10 mouse cellular contexts compared by ENCODE assay signal in the genomic region with DNA sequence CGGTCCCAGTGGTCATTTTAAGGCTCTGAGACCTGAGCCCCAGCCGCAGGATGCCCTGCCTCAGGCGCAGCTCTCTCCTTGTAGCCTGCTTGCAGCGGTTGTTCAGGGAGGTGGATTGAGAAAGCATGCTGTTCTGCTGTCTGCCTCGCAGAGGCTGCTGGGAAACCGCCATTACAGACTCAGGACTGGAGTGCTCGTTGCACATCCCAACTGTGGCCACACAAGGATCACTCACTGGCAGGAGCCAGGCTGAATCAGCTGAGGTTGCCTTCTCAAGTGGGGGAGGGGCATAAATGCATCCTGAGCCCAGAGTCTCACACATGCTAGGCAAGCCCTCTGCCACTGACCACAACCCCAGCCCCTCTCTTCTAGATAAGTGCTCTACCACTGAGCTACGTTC. TPM values are rescaled to one million over a fixed set of nuclear protein-coding genes. Genes with fewer than 3 reads are reported as not detected.
DNase-seq lines count a peak whose midpoint lies in the region; ATAC-seq and TF ChIP-seq lines count a peak whose summit lies in the region.
"Had no signal": no experiment of that assay in that cellular context is flagged by ENCODE, and none has a peak within 500 bp of the region (broad histone marks: within the 10 kb centered on the region; RNA-seq: fewer than 3 reads in every experiment).

No protein-coding gene starts in this region.

- 40% methylated on average over 8 of the region's 8 CpGs for WGBS in embryonic facial prominence, embryonic 14.5 days
- 53% methylated on average over 8 of the region's 8 CpGs for WGBS in liver, embryonic 16.5 days (ENCODE audit: insufficient replicate concordance)

- no peak for ATAC-seq in embryonic facial prominence, embryonic 14.5 days (ENCODE audit: low read depth)
- ATAC-seq in liver, embryonic 16.5 days (ENCODE audit: low read depth) = no peak

- peak; percentile 59 for DNase-seq in gastrocnemius, adult 2 months
- DNase-seq in gastrocnemius, postnatal 36 days = no peak
- peak; percentile 39 for DNase-seq in CD4-positive helper T cell, adult 2 months (ENCODE audit: low read depth, low spot score)
- DNase-seq in embryonic facial prominence, embryonic 14.5 days (ENCODE audit: low spot score) = peak; percentile 41
- DNase-seq in right cerebral cortex, postnatal 36 days (ENCODE audit: low spot score in 2 of 2) = no peak
- DNase-seq in cerebellum, postnatal 36 days = no peak
- no peak for DNase-seq in left cerebral cortex, postnatal 14 days (ENCODE audit: low spot score in 2 of 2)
- DNase-seq: lung, adult 18-20 months had no signal

- peaks cover 15% of the 10 kb centered on the region for H3K36me3 ChIP-seq in embryonic facial prominence, embryonic 14.5 days (ENCODE audit: control insufficient read depth, insufficient read depth, low read length)
- H3K36me3 ChIP-seq in liver, embryonic 16.5 days (ENCODE audit: control insufficient read depth, insufficient read depth) = peaks cover 4% of the 10 kb centered on the region; the same call in 1 of the 2 replicates

- no peak overlapping the region for H3K4me2 ChIP-seq in embryonic facial prominence, embryonic 14.5 days (ENCODE audit: low read depth, low read length)
- H3K4me2 ChIP-seq in liver, embryonic 16.5 days (ENCODE audit: low read depth, low read length) = no peak overlapping the region

- no peaks in the 10 kb centered on the region for H3K27me3 ChIP-seq in embryonic facial prominence, embryonic 14.5 days (replicated peaks; ENCODE audit: control insufficient read depth, insufficient read depth, low read length)
- H3K27me3 ChIP-seq in liver, embryonic 16.5 days (ENCODE audit: control insufficient read depth, insufficient read depth, low read depth, low read length) = no peaks in the 10 kb centered on the region

- peaks cover 48% of the 10 kb centered on the region for H3K4me1 ChIP-seq in embryonic facial prominence, embryonic 14.5 days (ENCODE audit: control insufficient read depth, insufficient read depth, low read length)
- H3K4me1 ChIP-seq in liver, embryonic 16.5 days (ENCODE audit: control insufficient read depth, low read depth, low read length) = peaks cover 52% of the 10 kb centered on the region

- intact Hi-C loops in gastrocnemius, adult 2 months (cut with DNase I) = loop anchor here (5.0 kb wide), 1 partner anchor 123 kb away; no protein-coding TSS in a partner anchor
- intact Hi-C loops in gastrocnemius, postnatal 36 days (cut with DNase I) = loop anchor here (5.0 kb wide), 2 partner anchors 128 to 463 kb away; no protein-coding TSS in a partner anchor
- intact Hi-C loops in left cerebral cortex, postnatal 14 days (cut with DNase I) = loop anchor here (5.0 kb wide), 2 partner anchors 78 to 1598 kb away; no protein-coding TSS in a partner anchor

- H3K4me3 ChIP-seq in gastrocnemius, adult 2 months = no peak overlapping the region
- H3K4me3 ChIP-seq in embryonic facial prominence, embryonic 14.5 days (ENCODE audit: low read depth, low read length) = no peak overlapping the region
- no peak overlapping the region for H3K4me3 ChIP-seq in liver, embryonic 16.5 days (ENCODE audit: low read depth, low read length)

- no peak overlapping the region for H3K9ac ChIP-seq in embryonic facial prominence, embryonic 14.5 days (ENCODE audit: low read depth, low read length)
- H3K9ac ChIP-seq in liver, embryonic 16.5 days (ENCODE audit: low read depth, low read length) = 0 out of 2 replicates have a peak overlapping the region, but pooled peaks have one; percentile 15

- peak overlapping the region; percentile 93 for H3K27ac ChIP-seq in gastrocnemius, adult 2 months
- no peak overlapping the region for H3K27ac ChIP-seq in embryonic facial prominence, embryonic 14.5 days (replicated peaks; ENCODE audit: low read depth, low read length)
- H3K27ac ChIP-seq in liver, embryonic 16.5 days (ENCODE audit: low read length) = peak overlapping the region; percentile 51

- no peak for TF ChIP-seq CTCF in gastrocnemius, adult 2 months (IDR thresholded peaks at IDR 0.05)

- H3K9me3 ChIP-seq in embryonic facial prominence, embryonic 14.5 days (ENCODE audit: control insufficient read depth, low read length) = no peaks in the 10 kb centered on the region
- H3K9me3 ChIP-seq in liver, embryonic 16.5 days (replicated peaks; ENCODE audit: control insufficient read depth, low read length) = no peaks in the 10 kb centered on the region
- H3K9me3 ChIP-seq: G1E had no signal

RNA-seq across cellular contexts. Expression of a gene that starts 18.0 kb away (rescaled TPM):
- total RNA-seq in gastrocnemius, adult 2 months (2021) = 1 to 10 TPM; 3.7 to 5.0 TPM
- total RNA-seq in gastrocnemius, postnatal 36 days (2021) = 1 to 10 TPM; 3.4 to 4.2 TPM
- polyA plus RNA-seq in embryonic facial prominence, embryonic 14.5 days (2014; fragmentation: Nextera tagmentation; extraction: Ambion mirVana) = 8.7 and 10.6 TPM in 2 replicates
- 4.6 and 5.2 TPM in 2 replicates for polyA plus RNA-seq in liver, embryonic 16.5 days (2015; fragmentation: Nextera tagmentation; extraction: Ambion mirVana)
- total RNA-seq in left cerebral cortex, postnatal 14 days (2021) = 10 to 100 TPM; 18.6 to 21.0 TPM

RNA-seq across cellular contexts. Expression of a gene that starts 44.4 kb away (rescaled TPM):
- 10 to 100 TPM; 12.2 to 18.9 TPM for total RNA-seq in gastrocnemius, adult 2 months (2021)
- total RNA-seq in gastrocnemius, postnatal 36 days (2021) = 10 to 100 TPM; 12.5 to 14.5 TPM
- 5.6 and 7.5 TPM in 2 replicates for polyA plus RNA-seq in embryonic facial prominence, embryonic 14.5 days (2014; fragmentation: Nextera tagmentation; extraction: Ambion mirVana)
- polyA plus RNA-seq in liver, embryonic 16.5 days (2015; fragmentation: Nextera tagmentation; extraction: Ambion mirVana) = 0.85 and 0.97 TPM in 2 replicates
- 10 to 100 TPM; 40.6 to 43.4 TPM for total RNA-seq in left cerebral cortex, postnatal 14 days (2021)

Comparison
In these comparisons a context has a peak if more than half of its experiments do, and no peak if none do; other contexts are left out.
1. DNase-seq: peak in gastrocnemius, adult 2 months (single experiment), CD4-positive helper T cell, adult 2 months (single experiment) and embryonic facial prominence, embryonic 14.5 days (single experiment); none in gastrocnemius, postnatal 36 days (0 of 2), right cerebral cortex, postnatal 36 days (0 of 2), cerebellum, postnatal 36 days (0 of 2) and left cerebral cortex, postnatal 14 days (0 of 2).